Mouse (Mus musculus): ENCODE results near the gene Sclt1.

The Sclt1 gene

DNA sequence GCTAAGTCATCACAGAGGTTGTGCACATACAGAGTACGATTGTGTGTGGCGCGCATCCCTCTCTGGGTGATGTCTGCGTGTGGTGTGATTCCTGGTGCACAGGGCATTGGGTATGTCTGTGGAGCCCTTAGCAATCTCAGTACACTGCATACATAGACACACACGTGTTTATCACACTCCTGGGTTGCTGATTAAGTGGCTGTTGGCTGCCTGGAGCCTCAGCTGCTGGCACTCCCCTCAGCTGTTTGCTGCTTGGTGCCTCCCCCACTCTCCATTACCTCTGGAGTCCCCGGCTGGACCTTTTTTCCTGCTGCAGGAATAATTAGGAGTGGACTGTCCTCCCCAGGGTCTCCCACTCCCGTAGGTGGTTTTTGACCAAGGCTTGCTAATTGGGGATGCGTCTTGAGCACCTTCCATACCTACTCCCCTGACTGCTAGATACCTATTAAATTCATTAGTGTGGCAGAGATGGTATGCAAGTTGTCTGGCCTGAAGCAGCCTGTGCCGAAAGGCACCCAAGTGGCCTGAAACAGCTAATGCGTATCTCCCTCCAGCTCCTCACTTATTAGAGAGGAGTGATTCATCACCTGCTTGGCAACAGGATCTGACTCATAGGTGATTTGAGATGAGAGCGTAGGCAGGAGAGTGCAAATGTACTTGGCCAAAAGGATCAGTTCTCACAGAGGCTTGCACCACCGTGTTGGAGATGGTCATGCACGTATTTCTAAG is 136.5 kb downstream of the Sclt1 start:
- no peak for DNase-seq

DNA sequence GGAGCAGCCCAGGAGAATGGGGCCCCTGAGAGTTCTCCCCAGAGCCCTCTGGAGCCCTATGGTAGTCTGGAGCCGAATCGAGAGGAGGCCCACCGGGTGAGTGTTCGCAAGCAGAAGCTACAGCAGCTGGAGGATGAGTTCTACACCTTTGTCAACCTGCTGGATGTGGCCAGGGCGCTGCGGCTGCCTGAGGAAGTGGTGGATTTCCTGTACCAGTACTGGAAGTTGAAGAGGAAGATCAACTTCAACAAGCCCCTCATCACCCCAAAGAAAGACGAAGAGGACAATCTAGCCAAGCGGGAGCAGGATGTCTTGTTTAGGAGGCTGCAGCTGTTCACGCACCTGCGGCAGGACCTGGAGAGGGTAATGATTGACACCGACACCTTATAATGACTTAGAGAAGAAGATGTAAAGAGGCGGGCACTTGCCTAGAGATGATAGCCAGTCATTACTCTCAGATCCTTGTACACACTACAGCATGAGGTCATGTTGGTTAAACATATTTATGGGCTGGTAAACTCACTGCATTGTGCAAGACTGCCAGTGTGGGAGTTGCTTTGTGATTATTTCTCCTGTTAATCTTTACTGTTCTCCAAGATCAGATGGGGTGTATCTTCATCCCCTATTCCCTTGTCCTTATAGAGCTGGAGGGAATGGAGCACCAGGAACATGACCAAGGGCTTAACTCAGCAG is 137.5 kb downstream of the Sclt1 start:
- DNase-seq, result no peak

DNA sequence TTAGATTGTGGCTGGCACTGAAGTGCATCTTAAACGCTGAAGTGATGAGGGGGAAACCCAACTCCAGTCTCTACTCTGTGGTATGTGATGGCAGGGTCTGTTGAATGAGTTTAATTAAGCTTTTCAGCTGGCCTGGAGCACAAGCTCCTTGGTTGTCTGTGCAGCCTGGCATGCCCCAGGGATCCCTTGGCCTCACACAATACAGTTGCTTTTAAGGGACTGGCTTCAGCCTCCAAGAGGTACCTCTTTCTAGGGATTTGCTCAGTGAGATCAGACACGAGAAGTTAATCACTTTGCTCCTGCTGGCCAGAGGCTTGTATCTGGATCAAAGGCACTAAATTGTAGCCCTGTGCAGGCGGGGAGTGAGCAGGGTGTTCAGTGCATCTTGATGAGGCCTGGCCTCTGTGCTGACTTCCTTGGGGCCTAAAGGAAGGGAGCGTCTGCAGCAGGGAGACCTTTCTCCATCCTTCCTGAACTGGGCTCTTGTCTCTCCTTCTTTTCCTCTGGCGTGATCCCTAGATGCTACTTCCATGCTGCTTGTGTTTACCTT is 138.8 kb downstream of the Sclt1 start:
- DNase-seq, result no peak

DNA sequence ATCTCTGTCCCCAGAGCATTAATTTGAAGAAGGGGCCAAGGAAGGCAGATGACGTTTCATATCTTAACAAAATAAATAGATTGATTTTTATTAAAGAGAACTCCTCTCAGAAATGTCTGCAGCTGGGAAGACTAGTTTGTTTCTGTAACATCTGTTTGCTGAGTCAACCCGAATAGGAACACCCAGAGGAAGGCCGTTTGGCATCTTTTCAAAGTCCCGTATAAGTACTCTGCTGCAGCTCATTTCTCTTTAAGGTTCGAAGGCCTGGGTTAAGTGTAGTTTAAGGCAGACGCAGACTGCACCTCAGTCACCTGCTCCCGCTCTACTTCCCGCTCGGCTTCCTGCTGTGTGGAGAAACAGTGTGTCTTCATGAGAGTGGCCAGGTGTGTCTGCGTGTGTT is 139.4 kb downstream of the Sclt1 start:
- DNase-seq, result no peak

DNA sequence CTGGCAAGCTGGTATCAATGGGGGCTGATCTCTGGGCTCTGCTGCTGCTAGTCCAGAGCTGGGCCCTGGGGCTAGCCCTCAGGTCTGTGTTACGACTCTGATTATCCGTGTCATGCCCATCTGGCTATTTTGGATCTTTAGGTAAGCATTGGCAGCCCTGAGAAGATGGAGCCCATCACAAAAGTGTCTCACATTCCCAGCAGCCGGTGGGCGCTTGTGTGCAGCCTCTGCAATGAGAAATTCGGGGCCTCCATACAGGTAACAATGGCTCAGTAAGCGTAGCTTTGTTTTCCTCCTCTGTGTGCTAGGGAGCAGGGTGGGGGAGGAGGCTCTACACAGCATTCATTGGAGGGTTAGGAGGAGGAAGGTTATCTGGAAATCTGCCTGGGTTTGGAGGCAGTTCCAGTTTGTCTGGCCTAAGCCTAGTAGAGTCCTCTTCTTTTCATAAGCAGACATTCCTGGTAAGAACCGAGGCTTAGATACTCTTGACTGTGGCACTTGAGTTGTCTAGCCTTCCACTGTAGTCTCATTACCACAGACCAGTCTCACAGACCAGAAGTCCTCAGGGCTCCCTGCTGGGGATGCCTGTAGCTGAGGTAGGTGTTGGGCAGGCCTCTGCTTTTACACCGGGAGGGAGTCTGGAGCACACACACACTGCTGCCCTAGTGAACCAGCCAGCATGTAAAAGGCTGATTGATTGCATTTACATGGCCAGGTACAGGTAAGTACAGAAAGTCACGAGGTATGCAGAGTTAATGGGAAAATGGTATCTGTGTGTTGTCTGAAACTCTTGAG is 140.9 kb downstream of the Sclt1 start:
- DNase-seq, result no peak

DNA sequence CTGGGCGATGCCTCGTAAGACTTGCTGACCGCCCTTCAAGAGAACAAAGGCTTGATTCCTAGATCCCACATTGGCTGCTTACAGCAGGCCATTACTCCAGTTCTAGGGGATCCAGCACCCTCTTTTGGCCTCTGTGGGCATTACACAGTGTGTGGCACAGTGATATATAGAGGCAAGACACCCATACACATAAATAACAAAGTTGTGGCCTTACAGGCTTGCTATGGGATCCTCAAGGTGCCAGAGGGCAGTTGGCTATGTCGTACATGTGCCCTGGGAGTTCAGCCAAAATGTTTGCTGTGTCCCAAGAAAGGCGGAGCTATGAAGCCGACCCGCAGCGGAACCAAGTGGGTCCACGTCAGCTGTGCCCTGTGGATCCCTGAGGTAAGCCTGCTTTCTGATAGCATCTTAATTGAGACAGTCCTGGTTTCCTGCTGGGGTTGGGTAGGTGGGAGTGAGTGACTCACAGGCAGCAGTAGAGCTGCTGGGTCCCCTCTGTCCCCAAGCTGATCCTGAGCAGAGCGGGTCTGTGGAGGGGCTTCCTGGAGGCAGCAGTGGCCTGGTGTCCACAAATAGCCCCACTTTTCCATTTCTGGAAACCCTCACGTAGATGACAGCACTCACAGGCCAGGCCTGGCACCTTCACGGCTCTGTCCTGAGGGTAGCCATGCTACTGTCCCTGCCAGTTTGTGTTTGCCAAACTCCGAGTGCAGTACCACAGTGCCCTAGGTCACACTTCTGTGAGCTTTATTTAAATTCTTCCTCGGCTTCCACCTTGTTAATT is 142.3 kb downstream of the Sclt1 start:
- peak; percentile 71 for DNase-seq

DNA sequence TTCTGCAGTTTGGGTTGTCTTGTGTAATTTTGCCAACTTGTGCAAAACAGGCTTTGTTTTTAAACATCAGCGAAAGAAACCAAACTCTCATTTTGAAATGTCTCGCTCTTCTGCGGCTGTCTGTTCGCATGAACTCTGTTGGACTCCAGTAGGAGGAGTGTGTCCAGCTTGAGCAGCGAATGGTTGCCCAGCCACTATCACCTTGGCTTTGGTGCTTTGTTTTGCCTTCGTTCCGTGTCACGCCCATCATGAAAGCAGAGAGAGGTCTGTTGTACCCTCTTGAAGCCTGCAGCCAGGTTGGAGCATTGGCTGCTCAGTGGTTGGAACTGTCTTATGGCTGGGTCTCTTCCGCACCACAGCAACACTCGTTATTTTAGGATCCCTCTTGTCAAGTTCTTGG is 143.1 kb downstream of the Sclt1 start:
- no peak for DNase-seq

DNA sequence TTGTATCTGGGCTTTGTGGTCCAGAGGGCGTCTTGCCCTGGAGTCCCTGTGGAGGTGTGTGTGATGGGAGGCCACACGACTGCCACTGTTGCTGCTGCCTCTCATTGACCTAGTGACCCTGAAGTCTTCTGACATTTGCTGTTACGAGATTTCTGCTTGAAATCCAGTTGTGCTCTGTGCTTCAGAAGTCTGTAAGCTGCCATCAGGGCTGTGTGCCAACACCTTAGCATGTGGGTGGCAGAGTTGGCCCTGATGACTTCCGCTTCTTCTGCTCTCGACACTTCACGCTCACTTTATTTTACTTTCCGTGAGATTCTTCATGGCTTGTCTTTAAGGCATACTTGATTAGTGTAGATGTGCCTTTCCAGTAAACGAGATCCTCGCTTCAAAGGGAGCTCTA is 143.9 kb downstream of the Sclt1 start:
- no peak for DNase-seq

DNA sequence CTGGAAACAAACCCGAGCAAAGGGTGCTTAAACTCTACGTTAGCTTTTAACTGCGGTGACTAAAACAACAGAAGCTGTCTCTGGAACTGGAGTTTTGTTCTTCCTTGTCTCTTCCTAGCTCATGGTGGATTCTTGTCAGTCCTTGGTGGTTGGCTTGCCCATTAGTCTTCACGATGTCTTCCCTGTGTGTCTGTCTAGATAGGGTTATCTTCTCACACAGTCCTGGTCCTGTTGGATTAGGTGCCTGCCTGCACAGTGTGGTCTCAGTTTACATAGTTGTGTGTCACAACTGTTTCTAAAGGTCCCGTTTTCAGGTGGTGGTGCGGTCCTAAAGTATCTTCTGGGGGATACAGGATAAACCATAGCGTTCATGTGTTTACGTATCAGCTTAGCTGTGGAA is 145.3 kb downstream of the Sclt1 start:
- no peak for DNase-seq

DNA sequence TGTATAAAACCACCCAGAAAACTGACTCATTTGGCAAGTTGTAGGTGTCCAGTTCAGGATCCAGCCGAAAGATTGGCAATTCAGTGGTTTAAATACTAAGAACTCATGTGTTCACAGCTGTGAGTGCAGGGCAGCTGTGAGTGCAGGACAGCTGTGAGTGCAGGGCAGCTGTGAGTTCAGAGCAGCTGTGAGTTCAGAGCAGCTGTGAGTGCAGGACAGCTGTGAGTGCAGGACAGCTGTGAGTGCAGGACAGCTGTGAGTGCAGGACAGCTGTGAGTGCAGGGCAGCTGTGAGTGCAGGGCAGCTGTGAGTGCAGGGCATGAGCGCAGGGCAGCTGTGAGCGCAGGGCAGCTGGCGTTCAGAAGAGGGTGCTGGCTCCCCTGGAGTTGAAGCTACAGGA is 147.3 kb downstream of the Sclt1 start:
- DNase-seq, result no peak

DNA sequence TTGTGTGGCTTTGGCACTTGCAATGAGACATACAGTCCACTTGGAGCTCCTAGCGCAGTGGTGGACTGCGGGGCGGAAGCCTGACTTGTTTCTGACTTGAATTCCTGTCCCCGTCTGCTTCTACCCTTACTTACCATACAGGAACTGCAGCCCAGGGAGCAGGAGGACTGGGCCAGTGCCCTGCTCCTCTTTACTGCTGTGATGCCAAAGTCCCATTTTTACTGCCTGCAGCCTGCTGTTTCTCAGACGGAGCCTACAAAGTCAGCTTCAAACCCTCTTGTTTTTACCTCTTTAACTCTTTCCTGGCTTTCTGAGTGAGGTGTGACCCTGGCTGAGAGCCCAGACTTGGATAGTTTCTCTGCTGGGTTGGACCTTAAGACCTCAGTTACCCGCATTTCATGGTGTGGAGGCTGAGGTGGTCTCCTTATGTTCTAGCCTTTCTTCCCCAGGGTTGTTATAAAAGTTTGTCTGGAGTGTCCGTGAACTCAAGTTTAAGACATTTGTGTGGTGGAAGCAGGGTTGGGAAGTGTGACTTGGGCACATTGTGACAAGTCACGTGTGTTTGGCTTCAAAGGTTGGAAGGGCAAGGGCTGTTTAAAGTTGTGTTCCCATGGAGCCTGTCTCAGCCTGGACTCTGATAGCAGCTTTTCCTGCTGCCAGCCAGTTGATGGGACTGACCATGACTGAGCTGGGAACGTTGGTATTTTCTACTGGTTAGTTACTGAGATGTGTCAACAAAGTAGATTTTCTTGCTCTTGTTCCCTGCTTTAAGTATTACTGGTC is 148.0 kb downstream of the Sclt1 start:
- DNase-seq, result no peak

DNA sequence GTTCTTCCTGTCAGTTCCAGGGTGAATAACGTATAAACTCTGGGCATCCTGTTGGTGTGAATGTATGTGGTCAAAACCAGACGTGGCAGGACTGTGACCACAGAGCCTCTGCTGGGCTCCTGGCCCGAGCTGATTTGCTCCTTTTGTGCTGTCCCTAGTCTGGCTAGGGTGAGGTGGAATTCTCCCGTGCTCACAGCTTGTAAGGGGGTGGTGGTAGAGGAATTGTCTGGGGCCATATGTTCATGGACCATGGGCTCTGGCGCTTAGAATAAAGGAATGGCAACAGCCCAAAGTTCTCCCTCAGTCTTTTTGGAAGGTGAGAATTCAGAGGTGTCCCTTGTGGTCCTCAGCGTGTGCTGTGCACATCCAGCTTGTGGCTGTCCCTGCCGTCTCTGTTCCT is 149.5 kb downstream of the Sclt1 start:
- no peak for DNase-seq

DNA sequence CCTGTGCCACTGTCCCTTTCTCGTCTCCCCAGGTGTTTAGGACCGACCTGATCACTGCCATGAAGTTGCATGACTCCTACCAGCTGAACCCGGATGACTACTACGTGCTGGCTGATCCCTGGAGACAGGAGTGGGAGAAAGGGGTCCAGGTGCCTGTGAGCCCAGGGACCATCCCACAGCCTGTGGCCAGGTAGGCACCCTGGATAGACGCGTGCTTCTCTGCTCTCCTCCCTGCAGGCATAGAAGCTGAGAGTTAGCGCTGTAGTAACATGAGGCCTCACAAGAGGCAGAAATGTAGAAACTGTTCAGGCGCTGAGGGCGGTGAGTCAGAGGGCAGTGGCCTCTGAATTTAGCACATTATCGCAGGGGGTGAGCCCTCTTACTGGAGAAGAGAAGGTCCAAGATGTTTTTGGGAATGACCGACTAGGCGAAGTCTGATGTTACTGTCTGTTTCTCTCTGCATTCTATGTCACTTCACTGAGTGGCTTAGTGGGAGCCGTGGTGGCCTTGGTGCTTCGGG is 150.6 kb downstream of the Sclt1 start:
- no peak for DNase-seq

DNA sequence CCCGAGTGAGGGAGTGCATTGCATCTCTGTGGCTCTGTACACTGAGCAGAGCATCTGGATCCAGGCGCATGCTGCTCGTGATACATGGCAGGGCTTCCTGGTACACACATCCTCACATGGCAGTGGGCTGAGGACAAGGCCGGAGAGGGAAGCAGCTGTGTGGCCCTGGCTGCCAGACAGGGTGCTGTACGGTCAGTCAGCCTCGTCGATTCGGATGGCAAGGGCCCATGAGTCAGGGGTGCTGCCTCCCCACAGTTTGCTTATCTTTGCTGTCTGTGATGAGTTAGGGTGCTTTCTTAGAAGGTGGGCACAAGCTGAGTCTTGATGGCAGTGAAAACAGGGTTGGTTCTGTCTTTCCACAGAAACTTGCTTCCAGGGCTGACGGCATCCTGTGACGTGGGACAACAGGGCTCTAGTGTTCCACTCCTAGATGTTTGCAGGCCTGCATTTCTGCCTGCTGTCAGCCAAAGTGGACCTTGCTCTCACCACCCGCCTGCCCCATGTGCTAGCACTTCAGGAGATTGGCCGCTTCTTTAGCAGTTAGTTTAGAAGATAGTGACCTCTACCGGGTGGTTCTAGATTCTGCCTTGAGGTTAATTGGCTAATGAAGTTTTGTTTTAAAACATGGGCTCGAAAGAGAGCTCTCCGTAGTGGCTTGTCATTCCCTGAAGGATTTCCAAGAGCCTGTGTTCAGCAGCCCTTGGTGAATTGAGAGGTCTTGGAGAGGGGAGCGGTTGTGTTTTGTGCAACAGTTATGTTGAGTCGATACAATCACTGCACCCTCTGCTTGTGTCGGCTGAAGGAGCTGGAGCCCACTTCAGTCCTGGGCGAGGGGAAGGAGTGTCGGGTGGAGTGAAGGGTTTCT is 151.4 kb downstream of the Sclt1 start:
- no peak for DNase-seq

DNA sequence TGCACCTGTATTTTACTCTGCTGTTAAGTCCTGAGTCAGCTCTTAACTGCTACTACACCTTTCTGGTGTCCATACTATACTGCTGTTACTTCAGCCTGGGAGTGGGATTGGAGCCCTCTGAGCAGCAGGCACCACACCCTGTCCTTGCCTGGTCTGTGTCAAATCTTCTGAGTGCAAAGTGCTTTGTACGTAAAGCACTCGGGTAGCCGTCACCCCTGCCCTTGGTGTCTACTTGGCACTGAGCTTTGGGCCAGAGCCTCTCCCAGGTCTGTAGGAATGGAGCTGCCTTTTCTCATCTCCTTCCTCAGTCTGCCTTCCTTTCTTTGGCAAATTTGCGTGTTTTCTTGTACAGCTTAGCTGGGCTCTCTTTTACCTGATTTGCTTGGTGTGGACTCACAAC is 152.3 kb downstream of the Sclt1 start:
- DNase-seq, result no peak

DNA sequence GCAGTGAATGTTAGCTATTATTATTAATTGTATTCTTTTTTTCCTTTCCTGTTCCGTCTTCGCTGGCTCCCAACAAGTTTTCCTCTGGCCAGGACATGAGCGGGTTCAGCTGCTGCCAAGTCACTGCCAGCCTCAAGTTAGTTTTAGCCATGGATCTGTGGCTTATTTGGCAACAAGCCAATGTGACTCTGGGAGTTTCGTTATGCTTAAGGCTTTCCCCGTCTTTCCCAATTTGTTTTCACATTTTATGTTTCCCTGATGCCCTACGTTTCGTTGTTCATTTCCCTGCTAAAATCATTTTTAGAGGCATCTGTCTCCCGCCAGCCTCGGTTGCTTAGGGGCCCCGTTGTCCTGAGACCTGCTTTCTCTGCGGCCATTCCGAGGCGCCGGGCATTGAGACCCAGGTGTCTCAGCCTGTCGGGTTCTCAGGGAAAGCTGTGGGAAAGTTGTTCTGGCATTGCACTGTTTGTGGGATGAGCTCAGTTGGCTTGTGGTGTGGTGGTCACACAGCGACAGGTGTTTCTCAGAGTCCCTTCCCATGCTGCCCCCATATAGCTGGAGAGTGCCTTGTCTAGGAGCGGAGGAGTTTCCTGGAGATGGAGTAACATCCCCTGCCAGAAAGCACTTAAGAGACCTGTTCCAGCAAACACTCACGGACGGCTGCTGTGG is 152.9 kb downstream of the Sclt1 start:
- DNase-seq, result no peak

DNA sequence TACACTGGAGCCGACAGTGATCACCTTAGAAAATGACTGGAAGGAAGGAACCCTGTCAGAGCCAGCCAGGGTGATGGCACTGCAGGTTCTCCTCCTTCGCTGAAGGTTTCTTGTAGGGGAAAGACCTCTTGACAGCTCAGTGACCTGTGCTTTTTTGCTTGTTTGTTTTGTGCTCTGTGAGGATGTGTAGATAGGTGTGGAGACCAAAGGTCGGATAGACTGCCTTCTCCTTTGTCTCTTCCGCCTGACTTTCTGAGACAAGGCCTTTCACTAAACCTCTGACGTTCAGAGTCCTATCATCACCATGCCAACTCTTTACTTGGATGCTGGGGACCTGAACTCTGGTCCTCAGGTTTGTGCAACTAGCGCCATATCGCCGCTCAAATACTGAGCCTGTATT is 153.8 kb downstream of the Sclt1 start:
- no peak for DNase-seq

DNA sequence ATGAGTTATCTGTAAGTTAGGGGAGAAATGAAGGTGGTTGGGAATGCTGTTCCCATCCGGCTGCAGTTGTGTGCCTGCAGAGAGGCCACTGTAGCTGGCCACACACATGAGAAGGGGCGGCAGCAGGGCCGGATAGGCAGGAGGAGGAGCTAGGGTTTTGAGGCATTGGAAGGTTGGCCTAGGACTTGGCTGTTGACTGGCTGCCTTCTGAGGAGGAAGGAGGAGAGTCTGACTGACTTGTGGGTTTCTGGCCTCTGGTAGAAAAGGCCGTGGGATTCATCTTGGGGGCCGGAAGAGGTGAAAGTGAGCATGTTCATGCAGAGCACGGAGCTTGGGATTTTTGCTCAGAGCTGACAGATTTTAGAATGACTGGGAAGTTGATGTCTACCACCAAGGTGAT is 154.7 kb downstream of the Sclt1 start:
- no peak for DNase-seq

DNA sequence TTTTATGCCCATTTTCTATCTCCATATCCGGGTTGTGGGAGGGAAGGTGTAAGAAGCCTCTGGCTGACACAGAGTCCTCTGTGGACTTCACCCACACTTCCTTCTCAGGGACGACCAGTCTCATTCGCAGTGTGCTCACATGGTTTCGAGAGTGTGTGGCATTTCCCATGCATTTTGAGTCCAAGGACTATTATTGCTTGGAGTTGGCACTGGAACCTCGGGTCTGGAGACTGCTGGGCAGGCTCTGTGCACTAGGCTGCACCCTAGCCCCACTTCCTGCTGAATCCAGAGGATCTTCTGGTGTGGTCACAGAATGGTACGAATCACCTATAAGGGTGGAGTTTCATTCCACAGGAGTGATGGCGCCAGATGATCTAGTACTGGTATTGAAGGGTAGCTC is 155.4 kb downstream of the Sclt1 start:
- no peak for DNase-seq

DNA sequence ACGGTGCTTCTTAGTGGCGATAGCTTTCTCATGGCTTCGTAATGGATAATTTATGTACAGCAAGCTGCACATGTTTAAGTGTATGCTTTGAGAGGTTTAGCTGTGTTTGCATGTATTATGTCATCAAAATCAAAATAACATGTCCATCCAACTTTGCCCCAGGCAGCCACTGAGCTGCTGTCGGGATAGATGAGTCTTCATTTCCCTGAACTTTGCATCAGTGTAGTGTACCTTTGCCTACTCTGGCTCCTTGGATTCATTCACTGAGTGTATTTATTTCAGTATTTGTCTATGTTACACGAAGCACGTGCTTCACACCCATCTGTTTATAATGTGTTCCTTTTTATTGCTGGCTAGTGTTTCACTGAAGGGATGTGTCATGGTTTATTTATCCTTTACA is 156.0 kb downstream of the Sclt1 start:
- no peak for DNase-seq
